Mouse (Mus musculus): ENCODE measurements around the gene Slc6a6. TPM values are rescaled to one million over a fixed set of nuclear protein-coding genes. Genes with fewer than 3 reads are reported as not detected.
A peak's percentile ranks its signal among the peaks of the same experiment; 100 is the strongest.

Slc6a6 gene
- polyA plus RNA-seq, 2 experiments: 7.5 to 8.0 TPM

GRCm38 (mm10) chr6:91679095-91679577 lies 4.7 kb upstream of the Slc6a6 start:
- TF ChIP-seq CTCF (IDR thresholded peaks at IDR 0.05; ENCODE audit: low read depth) (no peak), EP300 (IDR thresholded peaks at IDR 0.05; ENCODE audit: low read depth) (no peak)
- peak overlapping the region; percentile 62 for H3K4me2 ChIP-seq (ENCODE audit: low read depth)
- H3K9ac ChIP-seq (replicated peaks): peak overlapping the region; percentile 38
- WGBS (ENCODE audit: insufficient replicate concordance): 26% methylated on average over 10 of the region's 10 CpGs
- H3K27ac ChIP-seq: peak overlapping the region; percentile 16
- ATAC-seq (ENCODE audit: insufficient read depth): peak; percentile 29; the same call in 1 of the 2 replicates
- H3K4me1 ChIP-seq (replicated peaks; ENCODE audit: control insufficient read depth in 2 of 2, insufficient read depth in 2 of 2, low read length in 1 of 2): peaks cover 13 to 22% of the 10 kb centered on the region in 2 experiments
- H3K4me3 ChIP-seq (ENCODE audit: insufficient read depth in 1 of 2, low read depth in 2 of 2, low read length in 2 of 2): peak overlapping the region; percentile 10 to 32
- H3K9me3 ChIP-seq (ENCODE audit: control insufficient read depth, low read length): no peaks in the 10 kb centered on the region
- no peaks in the 10 kb centered on the region for H3K36me3 ChIP-seq (replicated peaks; ENCODE audit: control insufficient read depth, insufficient read depth, low read depth)
- H3K27me3 ChIP-seq (ENCODE audit: control insufficient read depth, insufficient read depth, low read length): no peaks in the 10 kb centered on the region
- no peak for DNase-seq (ENCODE audit: low read depth in 3 of 3, low spot score in 3 of 3)

GRCm38 (mm10) chr6:91679716-91680115 lies 4.1 kb upstream of the Slc6a6 start:
- TF ChIP-seq CTCF (IDR thresholded peaks at IDR 0.05; ENCODE audit: low read depth) (no peak), EP300 (IDR thresholded peaks at IDR 0.05; ENCODE audit: low read depth) (no peak)
- Histone ChIP-seq H3K27ac (no peak overlapping the region), H3K9ac (replicated peaks) (no peak overlapping the region), H3K36me3 (replicated peaks; ENCODE audit: control insufficient read depth, insufficient read depth, low read depth) (no peaks in the 10 kb centered on the region), H3K4me3 (ENCODE audit: insufficient read depth in 1 of 2, low read depth in 2 of 2, low read length in 2 of 2) (no peak overlapping the region), H3K4me1 (replicated peaks; ENCODE audit: control insufficient read depth in 2 of 2, insufficient read depth in 2 of 2, low read length in 1 of 2) (peaks cover 14 to 22% of the 10 kb centered on the region in 2 experiments), H3K27me3 (ENCODE audit: control insufficient read depth, insufficient read depth, low read length) (no peaks in the 10 kb centered on the region), H3K4me2 (ENCODE audit: low read depth) (no peak overlapping the region), H3K9me3 (ENCODE audit: control insufficient read depth, low read length) (no peaks in the 10 kb centered on the region)
- DNase-seq (ENCODE audit: low read depth in 3 of 3, low spot score in 3 of 3): no peak
- no peak for ATAC-seq (ENCODE audit: insufficient read depth)
- 63% methylated on average over 6 of the region's 6 CpGs for WGBS (ENCODE audit: insufficient replicate concordance)

GRCm38 (mm10) chr6:91681841-91682240 lies 2.0 kb upstream of the Slc6a6 start:
- TF ChIP-seq EP300 (IDR thresholded peaks at IDR 0.05; ENCODE audit: low read depth) (no peak), CTCF (IDR thresholded peaks at IDR 0.05; ENCODE audit: low read depth) (no peak)
- H3K9me3 ChIP-seq (ENCODE audit: control insufficient read depth, low read length): no peaks in the 10 kb centered on the region
- no peaks in the 10 kb centered on the region for H3K27me3 ChIP-seq (ENCODE audit: control insufficient read depth, insufficient read depth, low read length)
- no peak overlapping the region for H3K9ac ChIP-seq (replicated peaks)
- H3K27ac ChIP-seq: no peak overlapping the region
- no peak for ATAC-seq (ENCODE audit: insufficient read depth)
- H3K4me1 ChIP-seq (replicated peaks; ENCODE audit: control insufficient read depth in 2 of 2, insufficient read depth in 2 of 2, low read length in 1 of 2): peaks cover 23 to 39% of the 10 kb centered on the region in 2 experiments
- WGBS (ENCODE audit: insufficient replicate concordance): 68% methylated on average over 4 of the region's 4 CpGs
- H3K4me2 ChIP-seq (ENCODE audit: low read depth): no peak overlapping the region
- no peak for DNase-seq (ENCODE audit: low read depth in 3 of 3, low spot score in 3 of 3)
- no peak overlapping the region for H3K4me3 ChIP-seq (ENCODE audit: insufficient read depth in 1 of 2, low read depth in 2 of 2, low read length in 2 of 2)
- H3K36me3 ChIP-seq (replicated peaks; ENCODE audit: control insufficient read depth, insufficient read depth, low read depth): no peaks in the 10 kb centered on the region

- Histone ChIP-seq H3K9ac (replicated peaks) (peak overlapping the region; percentile 67; the same call in 1 of the 2 replicates), H3K4me1 (replicated peaks; ENCODE audit: control insufficient read depth in 2 of 2, insufficient read depth in 2 of 2, low read length in 1 of 2) (peaks cover 23 to 38% of the 10 kb centered on the region in 2 experiments), H3K9me3 (ENCODE audit: control insufficient read depth, low read length) (no peaks in the 10 kb centered on the region), H3K36me3 (replicated peaks; ENCODE audit: control insufficient read depth, insufficient read depth, low read depth) (no peaks in the 10 kb centered on the region), H3K4me3 (ENCODE audit: insufficient read depth in 1 of 2, low read depth in 2 of 2, low read length in 2 of 2) (peak overlapping the region in 1 of 2 experiments; percentile 77; a peak in 2 of 4 replicates), H3K4me2 (ENCODE audit: low read depth) (peak overlapping the region; percentile 98), H3K27ac (peak overlapping the region; percentile 72), H3K27me3 (ENCODE audit: control insufficient read depth, insufficient read depth, low read length) (no peaks in the 10 kb centered on the region)
- ATAC-seq (ENCODE audit: insufficient read depth) (peak; percentile 26; the same call in 1 of the 2 replicates), DNase-seq (ENCODE audit: low read depth in 3 of 3, low spot score in 3 of 3) (peak in 1 of 3 experiments; percentile 40)
- TF ChIP-seq EP300 (IDR thresholded peaks at IDR 0.05; ENCODE audit: low read depth): no peak
- TF ChIP-seq CTCF (IDR thresholded peaks at IDR 0.05; ENCODE audit: low read depth): peak; percentile 74
- 6% methylated on average over 3 of the region's 3 CpGs for WGBS (ENCODE audit: insufficient replicate concordance)
Observed at GRCm38 (mm10) chr6:91683121-91683520, 732 bp upstream of the Slc6a6 start.

GRCm38 (mm10) chr6:91684474-91684829 lies 599 bp downstream of the Slc6a6 start:
- no peaks in the 10 kb centered on the region for H3K9me3 ChIP-seq (ENCODE audit: control insufficient read depth, low read length)
- H3K4me1 ChIP-seq (replicated peaks; ENCODE audit: control insufficient read depth in 2 of 2, insufficient read depth in 2 of 2, low read length in 1 of 2): peaks cover 16 to 33% of the 10 kb centered on the region in 2 experiments

More at GRCm38 (mm10) chr6:91684474-91684829, 599 bp downstream of the Slc6a6 start:
- TF ChIP-seq EP300 (IDR thresholded peaks at IDR 0.05; ENCODE audit: low read depth) (no peak), CTCF (IDR thresholded peaks at IDR 0.05; ENCODE audit: low read depth) (no peak)
- H3K27ac ChIP-seq: no peak overlapping the region; the same call in 1 of the 2 replicates
- ATAC-seq (ENCODE audit: insufficient read depth) (peak; percentile 36), DNase-seq (ENCODE audit: low read depth in 3 of 3, low spot score in 3 of 3) (no peak)
- H3K27me3 ChIP-seq (ENCODE audit: control insufficient read depth, insufficient read depth, low read length): no peaks in the 10 kb centered on the region
- H3K9ac ChIP-seq (replicated peaks): peak overlapping the region; percentile 86
- no peaks in the 10 kb centered on the region for H3K36me3 ChIP-seq (replicated peaks; ENCODE audit: control insufficient read depth, insufficient read depth, low read depth)
- peak overlapping the region; percentile 64 to 77 for H3K4me3 ChIP-seq (ENCODE audit: insufficient read depth in 1 of 2, low read depth in 2 of 2, low read length in 2 of 2)
- peak overlapping the region; percentile 98 for H3K4me2 ChIP-seq (ENCODE audit: low read depth)
- WGBS (ENCODE audit: insufficient replicate concordance): under 1% methylated on average over 13 of the region's 13 CpGs
